Mouse (Mus musculus): ENCODE measurements at regions not wholly inside any gene's neighbourhood (a gene's known extent, or its start where the extent isn't known, plus 50 kb on each side); places are given as distances from the start of the nearest gene placed in this dataset.
"Not testable (repeated sequence)": the region's sequence is repeated elsewhere in the genome, so short reads cannot be mapped to it uniquely, and the experiment has no call there.

DNA sequence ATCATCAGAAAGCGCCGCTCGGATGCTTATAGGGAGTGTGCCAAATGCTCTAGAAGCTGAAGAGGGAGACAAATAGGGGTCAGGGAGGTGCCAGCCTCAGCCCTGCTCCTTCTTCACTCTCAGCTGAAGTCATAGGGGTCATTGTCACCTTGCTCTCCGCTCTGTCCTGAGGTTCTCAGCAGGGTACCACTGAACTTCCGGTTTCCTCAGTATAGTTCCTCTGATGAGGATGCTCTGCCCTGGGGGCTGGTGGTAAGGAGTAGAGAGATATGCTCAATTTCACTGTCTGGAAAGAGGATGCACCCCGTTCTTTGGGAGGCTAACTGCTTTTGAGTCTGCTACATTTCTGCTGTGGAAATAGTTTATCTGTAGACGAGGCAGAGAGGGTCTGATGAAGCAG lies 211.4 kb downstream of the Zfp619 start:
- no peak for ATAC-seq

DNA sequence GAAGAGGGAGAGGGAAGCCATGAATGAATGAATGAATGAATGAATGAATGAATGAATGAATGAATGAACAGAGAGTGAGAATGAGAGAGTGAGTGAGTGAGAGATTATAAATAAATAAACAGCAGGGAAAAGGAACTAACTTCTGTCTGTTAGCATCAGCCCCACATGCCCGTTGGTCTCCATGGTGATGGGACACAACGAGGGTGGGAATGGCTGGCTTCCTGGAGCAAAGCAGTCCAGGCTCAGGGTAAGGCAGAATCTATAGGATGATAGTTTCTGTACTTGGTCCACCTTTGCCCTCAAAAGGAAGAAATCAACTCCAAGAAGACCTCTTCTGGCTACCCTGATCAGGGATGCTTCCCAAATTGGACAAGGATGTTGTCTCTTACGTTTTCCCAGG lies 212.2 kb downstream of the Zfp619 start:
- ATAC-seq, result no peak

DNA sequence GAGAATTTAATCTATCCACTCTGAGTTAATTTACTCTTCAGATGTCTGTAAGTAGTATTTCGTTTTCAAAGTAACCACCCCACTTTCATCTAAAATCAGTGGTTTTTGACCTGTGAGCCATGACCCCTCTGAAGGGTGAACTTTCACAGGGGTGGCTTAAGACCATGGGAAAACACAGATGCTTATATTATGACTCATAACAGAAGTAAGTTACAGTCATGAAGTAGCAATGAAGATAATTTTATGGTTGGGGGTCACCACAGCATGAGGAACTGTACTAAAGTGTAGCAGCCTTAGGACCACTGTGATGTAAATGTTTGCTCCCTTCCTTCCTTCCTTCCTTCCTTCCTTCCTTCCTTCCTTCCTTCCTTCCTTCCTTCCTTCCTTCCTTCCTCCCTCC lies 215.2 kb downstream of the Zfp619 start:
- no peak for ATAC-seq

DNA sequence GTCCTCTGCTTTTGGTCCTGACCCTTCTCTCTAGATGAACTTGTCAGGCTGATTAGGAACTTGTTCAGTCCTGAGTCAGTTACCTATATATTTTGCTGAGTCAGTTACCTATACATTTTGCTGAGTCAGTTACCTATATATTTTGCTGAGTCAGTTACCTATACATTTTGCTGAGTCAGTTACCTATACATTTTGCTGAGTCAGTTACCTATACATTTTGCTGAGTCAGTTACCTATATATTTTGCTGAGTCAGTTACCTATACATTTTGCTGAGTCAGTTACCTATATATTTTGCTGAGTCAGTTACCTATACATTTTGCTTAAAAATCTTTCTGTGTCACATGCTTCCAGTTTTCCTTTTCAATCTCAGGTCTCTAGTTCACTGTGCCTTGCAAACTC lies 230.8 kb downstream of the Zfp619 start:
- ATAC-seq, result not testable (repeated sequence)

DNA sequence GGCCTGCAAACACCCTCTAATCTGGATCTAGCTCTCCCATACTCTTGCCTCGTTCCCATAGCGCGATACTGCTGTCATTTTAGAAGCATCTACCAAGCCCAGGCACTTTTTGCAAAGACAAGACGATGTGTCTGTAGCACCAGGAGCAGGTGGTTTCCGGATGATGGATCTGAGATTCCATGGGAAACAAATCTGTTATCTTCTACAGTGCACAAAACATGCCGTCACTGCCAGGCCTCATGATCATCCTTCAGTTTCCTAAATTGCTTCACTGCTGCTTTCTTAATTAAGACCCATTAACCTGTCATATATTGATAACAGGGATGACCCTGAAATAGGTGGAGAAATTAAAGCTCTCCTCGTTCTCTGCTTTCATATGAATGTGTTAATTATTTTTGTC lies 232.9 kb downstream of the Zfp619 start:
- no peak for ATAC-seq

DNA sequence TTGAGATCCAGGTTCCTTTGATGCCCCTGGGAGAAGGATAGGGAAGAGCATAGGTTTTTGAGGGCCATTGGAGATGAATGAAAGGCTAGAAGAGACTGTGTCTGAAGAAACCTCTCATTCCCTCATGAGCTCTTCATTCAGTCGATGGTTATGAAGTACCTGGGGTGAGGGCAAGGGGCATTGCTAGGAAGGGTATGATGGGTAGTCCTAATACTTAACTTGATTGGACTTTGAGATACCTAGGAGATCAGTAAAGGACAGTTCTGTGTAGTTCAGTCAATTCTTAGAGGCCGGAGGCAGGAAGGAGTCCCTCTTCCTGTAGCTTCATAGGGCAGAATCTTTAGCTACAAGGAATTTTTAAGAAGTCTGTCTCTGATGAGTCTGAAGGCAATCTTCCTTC lies 246.8 kb downstream of the Zfp619 start:
- ATAC-seq, result no peak

DNA sequence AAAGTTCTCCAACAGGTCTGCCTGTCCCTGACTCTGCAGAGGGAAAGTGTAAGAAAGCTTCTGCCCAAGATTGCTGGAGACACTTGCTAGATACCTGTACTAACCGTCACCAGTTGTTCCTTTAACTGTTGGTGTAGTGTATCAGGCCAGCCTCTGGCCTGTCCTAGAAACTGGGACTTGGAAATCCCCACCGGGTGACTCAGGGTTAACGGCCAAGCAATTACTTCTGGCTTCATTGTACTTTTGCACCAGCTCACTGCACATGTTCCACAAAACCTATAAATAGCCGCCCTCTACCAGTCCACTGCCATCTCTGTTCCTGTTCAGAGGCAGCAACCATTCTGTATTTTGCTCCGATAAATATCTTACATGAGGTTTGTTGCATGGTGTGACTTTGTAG lies 247.5 kb downstream of the Zfp619 start:
- ATAC-seq, result no peak

DNA sequence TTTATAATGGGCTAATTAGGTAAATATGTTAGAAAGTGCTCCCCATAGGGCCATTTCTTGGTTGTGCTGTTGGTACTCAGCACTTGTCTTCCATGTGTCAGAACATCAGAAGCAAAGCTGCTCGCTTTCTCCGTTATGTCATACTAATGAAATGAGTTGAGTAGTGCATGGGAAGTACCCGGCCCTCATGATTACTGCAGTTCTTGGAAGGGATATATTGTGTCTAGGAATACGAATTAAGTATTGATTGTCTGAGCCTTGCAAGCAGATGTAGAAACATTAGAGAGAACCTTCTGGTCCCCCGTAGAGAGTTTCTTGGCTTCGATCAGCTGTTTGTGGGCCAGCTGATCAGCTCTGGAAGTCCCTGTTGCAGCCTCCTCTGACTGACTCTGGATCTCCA lies 255.7 kb downstream of the Zfp619 start:
- ATAC-seq, result no peak

DNA sequence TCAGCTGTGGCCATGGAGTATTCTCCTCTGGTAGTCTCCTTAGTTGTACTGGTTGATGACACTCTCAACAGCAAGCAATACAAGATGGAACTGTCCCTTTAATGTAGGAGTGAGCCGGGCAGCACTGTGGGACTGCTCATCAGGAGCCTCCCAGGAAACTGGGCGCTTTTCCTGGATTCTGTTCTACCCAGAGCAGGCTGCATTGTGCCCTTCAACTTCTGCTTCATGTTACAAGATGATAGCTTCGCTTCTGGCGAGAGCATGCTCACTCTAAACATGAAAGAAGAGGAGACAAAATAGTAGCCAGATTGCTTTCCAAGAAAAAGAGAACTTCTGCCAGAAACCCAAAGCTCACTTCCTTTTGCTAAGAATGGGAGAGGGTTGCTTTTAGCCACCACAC lies 271.8 kb downstream of the Zfp619 start:
- no peak for ATAC-seq

DNA sequence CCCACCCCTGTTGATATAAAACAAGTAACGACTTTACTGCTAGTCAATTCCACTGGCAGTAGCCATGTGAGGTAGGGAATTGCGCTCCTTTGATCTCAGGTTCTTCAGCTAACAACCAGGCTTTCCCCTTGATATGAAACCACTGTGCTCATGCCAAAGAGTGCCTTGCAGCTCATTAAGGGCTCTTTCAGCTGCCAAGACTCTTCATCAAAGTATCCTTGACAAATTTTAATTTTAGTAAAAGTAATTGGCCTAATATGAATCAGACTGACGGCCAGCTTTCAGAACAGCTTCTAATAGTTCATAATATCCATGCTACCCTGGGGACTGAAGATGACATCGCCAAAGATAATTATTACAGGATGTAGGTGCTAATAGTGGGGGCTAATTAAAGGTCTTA lies 272.3 kb downstream of the Zfp619 start:
- ATAC-seq, result no peak

DNA sequence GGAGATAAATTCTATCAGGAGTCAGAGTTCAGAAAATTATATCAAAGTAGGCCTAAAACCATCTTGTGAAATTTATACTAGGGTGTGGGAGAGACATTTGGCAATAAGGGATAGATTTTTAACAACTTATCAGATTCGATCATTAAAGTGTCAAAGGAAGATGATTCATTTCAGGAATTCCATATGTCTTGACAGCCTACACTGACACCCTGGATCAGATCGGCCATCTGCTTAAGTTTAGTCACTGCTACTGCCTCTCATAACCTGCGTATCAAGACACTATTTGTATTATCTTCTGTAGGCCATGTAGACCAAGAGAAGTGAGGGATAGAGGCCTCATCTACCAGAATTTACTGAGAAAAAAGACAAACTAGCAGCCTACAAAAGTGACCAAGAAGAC lies 277.2 kb downstream of the Zfp619 start:
- ATAC-seq, result no peak

DNA sequence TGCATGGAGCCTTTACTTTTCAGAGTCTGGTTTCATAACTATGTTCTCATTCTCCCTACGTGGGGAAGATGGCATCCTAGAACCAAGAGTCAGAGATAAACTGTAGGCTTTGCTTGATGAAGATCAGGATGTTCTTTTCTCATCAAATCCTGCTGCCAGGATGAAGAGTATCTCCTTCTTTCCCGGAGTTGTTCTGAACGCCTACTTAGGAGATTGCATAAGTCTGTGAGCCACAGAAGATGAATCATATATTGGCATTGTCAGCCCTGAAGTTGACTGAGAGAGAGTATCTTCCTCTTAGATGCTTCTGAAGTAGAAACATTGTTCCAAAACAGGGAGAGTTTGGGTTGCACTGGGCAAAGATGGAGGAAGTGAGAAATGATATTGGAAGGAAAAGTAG lies 286.7 kb downstream of the Zfp619 start:
- no peak for ATAC-seq

DNA sequence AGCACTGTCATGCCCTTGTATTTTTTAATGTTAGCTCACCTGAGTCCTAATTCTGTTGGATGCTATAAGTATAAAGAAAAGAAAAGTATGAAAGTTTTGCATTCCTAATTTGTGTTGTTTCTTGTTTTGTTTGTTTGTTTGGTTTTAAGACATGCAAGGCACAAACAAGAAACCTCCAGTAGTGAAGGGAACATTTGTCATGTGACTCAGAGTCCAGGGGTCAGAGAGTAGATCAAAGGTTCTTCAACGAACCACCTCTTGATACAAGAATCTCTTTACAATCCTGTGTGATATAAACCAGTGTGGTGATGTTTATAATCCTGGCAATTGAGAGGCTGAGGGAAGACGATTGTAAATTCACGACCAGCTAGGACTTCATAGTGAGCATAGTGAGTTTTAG lies 300.5 kb downstream of the Zfp619 start:
- no peak for ATAC-seq

DNA sequence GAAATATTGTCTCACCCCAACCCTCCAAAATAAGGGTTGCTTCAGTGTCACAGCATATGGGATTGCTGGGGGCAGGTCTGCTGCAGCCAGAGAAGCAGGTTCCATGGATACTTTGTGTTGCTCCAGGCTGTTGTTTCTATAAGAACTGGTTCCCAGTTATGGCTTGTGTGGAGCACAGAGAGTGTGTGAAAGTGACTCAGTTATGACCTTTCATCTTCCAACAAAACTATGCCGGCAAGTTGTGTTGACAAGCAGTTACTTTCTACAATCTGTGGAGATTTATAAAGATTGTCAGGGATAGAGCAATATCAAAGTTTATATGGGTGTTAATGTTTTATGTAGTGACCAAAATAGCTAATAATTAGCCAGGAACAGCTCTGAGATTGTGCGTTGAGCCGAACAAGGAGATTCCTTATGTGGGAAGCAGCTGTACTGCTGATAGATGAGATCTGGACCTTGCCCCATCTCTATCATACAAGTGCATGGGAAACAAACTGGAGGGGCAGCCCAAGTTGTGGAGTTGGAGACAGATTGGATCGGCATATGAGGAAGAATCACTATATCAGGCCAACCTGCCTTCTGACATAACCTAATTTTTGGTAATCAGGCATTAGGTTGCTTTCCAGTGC lies 305.1 kb downstream of the Zfp619 start:
- ATAC-seq, result no peak

DNA sequence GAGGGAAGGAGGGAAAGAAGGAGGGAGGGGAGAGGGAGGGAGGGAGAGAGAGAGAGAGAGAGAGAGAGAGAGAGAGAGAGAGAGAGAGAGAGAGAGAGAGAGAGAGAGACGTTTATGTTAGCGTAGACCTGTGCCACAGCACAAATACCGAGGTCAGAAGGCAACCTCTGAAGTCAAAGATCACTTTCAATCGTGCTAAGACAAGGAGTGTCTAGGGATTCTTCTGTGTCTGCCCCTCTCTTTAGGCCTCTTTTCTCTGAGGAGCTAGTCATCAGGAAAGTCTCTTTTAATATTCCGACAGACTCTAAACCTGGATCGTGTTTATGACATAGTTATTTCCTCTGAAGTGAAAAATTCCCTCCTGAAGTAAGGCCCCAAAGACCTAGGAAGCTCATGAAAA lies 310.8 kb downstream of the Zfp619 start:
- no peak for ATAC-seq

DNA sequence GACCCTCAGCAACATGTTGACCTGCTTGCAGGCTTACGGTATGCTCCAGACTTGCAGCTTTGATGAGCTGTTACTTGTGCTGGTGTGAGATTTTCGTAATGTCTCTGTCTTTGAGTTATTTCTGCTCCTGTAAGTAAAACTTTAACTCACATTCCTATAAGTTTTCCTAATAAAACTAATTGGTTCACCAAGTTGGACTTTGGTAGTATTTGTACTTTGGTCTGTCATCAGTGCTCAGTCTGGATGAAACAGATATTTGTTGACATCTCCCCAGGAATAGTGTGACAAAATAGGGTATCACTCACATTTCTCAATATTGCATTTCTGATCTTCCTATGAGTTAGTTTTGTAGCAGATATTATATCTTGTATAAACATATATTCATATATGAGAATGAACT lies 313.3 kb downstream of the Zfp619 start:
- ATAC-seq, result no peak

DNA sequence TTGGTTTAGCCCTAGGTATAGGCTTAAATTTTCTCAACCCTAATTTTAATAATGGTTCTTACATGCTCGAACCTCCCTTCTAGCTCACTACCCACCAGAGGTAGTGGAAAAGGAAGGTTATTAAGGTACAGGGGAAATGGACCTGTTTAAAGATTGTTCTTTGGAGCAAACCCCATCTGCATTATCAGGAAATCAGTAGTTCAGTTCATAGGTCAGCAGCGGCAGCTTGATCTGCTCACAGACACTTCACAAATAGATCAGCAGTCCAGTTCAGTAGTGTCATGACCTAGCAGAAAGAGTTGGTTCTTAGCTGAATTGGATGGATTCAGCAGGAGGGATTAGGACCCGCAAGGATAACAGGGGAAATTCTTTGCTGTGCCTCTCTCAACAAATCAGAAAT lies 324.4 kb downstream of the Zfp619 start:
- ATAC-seq, result no peak

DNA sequence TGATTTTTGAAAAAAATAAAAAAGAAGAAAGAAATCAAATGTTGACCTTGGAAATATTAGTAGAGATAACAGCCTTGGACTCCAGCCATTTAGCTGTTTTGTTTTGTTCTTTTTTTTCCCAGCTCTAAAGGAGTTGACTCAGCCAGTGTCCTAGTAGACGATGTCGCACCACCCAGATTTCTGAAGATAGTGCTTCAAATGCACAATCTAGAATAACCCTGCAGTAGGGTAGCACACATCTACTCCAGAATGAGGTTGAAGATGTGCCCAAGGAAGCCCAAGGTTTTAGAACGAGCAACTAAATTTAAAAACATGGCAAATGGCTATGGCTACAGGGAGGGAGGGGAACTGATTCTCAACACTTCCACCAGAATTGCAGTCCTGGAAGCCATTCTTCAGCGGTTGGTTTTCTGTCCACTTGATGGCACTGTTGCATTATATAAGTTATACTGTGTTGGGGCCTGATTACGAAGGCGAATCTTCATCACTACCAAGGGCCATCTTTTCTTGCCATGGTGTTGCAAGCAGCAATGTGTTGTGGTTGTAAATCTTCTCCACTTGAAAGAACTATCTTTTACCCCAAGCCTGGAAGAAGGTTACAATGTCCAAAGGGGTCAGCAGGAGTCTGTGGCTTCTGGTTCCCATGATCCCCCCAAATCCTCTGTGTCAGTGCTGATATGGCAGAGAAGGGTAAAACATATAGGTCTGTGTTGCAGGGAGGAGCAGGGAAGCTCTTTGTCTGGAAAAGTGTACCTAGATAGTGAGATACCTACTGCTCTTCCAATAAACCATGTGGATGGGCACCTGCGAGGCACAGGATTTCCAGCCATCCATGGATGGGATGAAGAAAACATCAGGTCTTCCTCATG lies 330.6 kb downstream of the Zfp619 start:
- ATAC-seq, result no peak

DNA sequence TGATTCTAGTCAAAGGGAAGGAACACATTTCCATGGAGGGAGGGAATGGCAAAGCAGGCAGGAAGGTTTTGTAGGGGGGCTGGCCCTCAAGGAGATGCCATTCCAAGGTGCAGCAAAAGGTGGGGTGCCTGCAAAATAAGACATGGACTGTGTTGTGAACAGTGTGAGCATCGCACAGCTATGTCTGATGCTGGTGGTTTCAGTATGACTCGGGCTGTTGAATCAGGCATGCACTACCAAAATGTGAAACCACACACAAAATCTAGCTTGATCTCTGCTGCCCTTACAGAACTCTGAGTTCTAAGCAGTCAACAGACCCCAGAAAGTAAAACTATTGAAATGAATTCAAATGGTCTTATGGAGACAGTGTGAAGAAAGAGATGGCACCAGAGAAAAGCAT lies 339.7 kb downstream of the Zfp619 start:
- no peak for ATAC-seq

DNA sequence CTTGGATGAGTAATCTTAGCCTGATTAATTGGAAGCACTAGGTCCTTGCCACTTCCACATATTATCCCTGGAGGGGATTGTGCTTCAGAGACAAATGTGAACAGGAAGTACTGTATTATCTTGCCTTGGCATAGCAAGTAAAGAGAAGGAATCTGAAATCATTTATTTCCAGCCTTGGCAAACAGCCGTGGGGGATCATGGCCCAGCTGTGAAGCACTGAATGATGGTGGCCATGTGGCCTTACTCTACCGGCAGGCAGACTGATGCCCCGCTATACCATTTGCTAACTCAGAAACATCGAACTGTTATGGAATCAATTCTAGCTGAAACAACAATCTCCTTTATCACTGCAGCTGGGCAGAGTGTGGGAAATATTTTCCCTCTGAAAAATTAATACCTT lies 345.3 kb downstream of the Zfp619 start:
- no peak for ATAC-seq

DNA sequence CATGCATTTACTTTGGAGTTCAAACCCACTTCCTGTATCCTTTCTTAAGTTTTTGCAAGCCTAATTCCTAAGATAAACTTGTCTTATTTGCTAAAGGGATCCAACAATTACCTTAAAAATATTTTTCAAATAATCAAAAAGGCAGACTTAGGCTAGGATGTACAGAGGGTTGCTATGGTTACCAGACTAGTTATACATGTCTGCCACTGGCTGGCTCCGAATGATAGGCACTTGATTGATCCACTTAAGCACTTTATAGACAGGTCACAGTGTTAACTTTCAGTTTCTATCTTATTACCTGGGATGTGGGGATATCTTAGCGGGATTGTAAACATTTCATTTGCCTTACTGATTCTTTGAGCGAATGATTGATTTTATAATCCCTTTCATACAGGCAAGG lies 346.6 kb downstream of the Zfp619 start:
- no peak for ATAC-seq

DNA sequence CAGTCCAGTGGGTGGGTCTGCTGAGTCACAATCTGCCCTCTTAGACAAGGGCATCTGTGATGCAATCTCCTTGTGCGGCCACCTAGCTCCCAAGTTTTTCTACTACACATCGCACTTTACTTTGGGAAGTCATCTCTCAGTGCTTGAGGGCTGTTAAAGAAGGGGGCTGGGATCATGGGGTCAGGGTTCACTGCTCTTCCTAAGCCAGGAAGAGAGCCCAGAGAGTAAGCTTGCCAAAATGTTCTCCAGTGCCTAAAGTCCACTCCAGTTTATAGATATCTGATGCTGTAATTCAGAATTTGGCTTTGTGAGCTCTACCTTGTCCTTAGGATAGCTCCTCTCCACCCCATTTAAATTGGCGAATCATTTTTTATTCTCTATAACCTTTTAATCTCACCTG lies 347.2 kb downstream of the Zfp619 start:
- no peak for ATAC-seq

DNA sequence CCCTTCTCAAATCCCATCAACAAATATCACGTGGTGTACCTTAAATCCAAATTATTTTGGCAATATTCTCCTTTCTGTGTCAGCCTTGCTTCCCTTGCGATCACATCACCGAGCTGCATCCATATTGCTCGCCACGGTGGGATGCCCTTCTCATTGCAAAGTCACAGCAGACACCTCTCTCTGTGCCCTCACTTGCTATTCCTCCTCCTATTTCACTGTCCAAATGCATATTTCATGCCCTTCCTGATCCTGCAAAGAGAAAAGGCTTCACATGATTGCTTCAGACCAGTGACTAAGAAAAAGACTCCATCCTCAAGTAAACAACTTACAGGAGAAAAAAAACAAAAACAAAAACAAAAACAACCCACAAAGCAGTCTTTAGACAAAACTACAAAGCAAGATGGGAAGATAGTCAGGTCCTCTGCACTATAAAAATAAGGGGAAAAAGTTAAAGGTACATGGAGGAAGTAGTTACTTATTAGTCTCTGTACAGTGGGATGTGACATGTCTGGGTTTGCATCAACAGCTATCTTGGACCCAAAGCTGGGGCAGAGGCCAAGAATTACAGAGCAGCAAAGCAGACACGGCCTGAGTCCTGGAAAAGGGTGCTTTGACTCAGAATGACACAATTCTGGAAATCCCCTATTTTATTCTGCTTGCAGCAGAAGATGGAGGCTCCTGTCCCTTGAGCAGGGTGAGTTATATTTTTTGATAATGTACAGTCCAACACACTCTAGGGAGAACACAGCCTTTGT lies 349.3 kb downstream of the Zfp619 start:
- no peak for ATAC-seq

DNA sequence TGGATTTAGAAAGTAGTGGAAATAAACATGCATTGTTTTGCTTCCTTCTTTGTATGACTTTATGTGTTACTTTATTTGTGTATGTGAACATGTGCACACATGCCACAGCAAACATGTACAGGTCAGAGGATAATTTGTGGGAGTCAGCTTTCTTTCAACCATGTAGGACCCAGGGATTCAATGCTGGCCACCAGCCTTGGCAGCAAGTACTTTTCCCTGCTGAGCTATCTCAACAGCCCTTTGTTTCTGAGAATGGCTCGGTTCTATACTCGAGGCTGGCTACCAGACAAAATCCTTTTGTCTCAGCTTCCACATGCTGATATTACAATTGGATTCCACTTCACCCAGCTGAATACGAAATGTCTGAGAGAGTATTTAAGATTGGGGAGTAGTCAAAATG lies 349.9 kb downstream of the Zfp619 start:
- no peak for ATAC-seq

Data from activated CD4-positive, CD25-positive, alpha-beta regulatory T cell, adult 4 months (primary cell).